9 mouse cellular contexts compared by ENCODE assay signal in the genomic region with DNA sequence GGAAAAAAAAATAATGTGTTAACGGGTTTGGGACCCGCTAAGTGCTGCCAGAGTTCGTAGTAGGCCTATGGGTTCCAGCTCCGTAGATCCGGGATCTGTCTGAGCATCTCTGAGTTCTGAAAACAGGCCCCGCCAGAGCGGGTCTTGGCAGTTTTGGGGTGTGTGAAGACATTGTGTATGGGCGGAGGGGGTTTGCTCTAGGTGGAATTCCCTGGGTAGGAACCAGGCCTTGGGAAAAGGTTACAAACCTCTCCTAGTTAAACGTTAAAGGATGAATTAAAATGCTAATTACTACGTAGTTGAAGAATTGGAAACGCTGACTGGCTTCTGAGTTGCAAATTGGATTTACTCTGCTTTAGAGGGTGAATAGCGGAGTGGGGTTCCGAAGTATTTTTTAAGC. TPM values are rescaled to one million over a fixed set of nuclear protein-coding genes. Genes with fewer than 3 reads are reported as not detected.
DNase-seq lines count a peak whose midpoint lies in the region; ATAC-seq lines count a peak whose summit lies in the region.
"Had no signal": no experiment of that assay in that cellular context is flagged by ENCODE, and none has a peak within 500 bp of the region (broad histone marks: within the 10 kb centered on the region; RNA-seq: fewer than 3 reads in every experiment).

No protein-coding gene starts in this region.

- no peak overlapping the region for H3K9ac ChIP-seq in kidney, embryonic 15.5 days
- H3K9ac ChIP-seq in embryonic facial prominence, embryonic 13.5 days, result 0 out of 2 replicates have a peak overlapping the region, but pooled peaks have one; percentile 27
- H3K9ac ChIP-seq in stomach, embryonic 15.5 days, result no peak overlapping the region

- H3K27me3 ChIP-seq in kidney, embryonic 15.5 days, result peaks cover 99% of the 10 kb centered on the region
- peaks cover 97% of the 10 kb centered on the region for H3K27me3 ChIP-seq in embryonic facial prominence, embryonic 13.5 days
- peaks cover 100% of the 10 kb centered on the region for H3K27me3 ChIP-seq in limb, embryonic 10.5 days (ENCODE audit: low read depth, poor library complexity, severe bottlenecking)
- peaks cover 86% of the 10 kb centered on the region for H3K27me3 ChIP-seq in stomach, embryonic 15.5 days (replicated peaks)

- no peak overlapping the region for H3K27ac ChIP-seq in kidney, embryonic 15.5 days
- no peak overlapping the region for H3K27ac ChIP-seq in embryonic facial prominence, embryonic 13.5 days
- no peak overlapping the region for H3K27ac ChIP-seq in limb, embryonic 10.5 days
- no peak overlapping the region for H3K27ac ChIP-seq in stomach, embryonic 15.5 days

- 0 out of 2 replicates have a peak overlapping the region, but pooled peaks have one; percentile 95 for H3K4me2 ChIP-seq in kidney, embryonic 15.5 days
- peak overlapping the region; percentile 91; the same call in 1 of the 2 replicates for H3K4me2 ChIP-seq in embryonic facial prominence, embryonic 13.5 days
- H3K4me2 ChIP-seq in stomach, embryonic 15.5 days, result no peak overlapping the region

- under 1% methylated on average over 13 of the region's 13 CpGs for WGBS in kidney, embryonic 15.5 days
- 1% methylated on average over 13 of the region's 13 CpGs for WGBS in embryonic facial prominence, embryonic 13.5 days
- under 1% methylated on average over 13 of the region's 13 CpGs for WGBS in limb, embryonic 10.5 days
- 4% methylated on average over 13 of the region's 13 CpGs for WGBS in stomach, embryonic 15.5 days

- ATAC-seq in kidney, embryonic 15.5 days (replicated peaks; ENCODE audit: low FRiP score), result no peak
- no peak for ATAC-seq in embryonic facial prominence, embryonic 13.5 days (ENCODE audit: insufficient number of reproducible peaks, insufficient read depth, low FRiP score, low TSS enrichment, low read depth)
- ATAC-seq in stomach, embryonic 15.5 days (ENCODE audit: insufficient read depth, low FRiP score, low read depth), result no peak

- H3K36me3 ChIP-seq in kidney, embryonic 15.5 days, result no peaks in the 10 kb centered on the region
- H3K36me3 ChIP-seq in embryonic facial prominence, embryonic 13.5 days, result no peaks in the 10 kb centered on the region
- H3K36me3 ChIP-seq in limb, embryonic 10.5 days, result no peaks in the 10 kb centered on the region
- H3K36me3 ChIP-seq in stomach, embryonic 15.5 days, result no peaks in the 10 kb centered on the region

- DNase-seq in kidney, postnatal 36 days, result no peak
- peak; percentile 47 for DNase-seq in limb, embryonic 10.5 days (ENCODE audit: low spot score)
- DNase-seq in spleen, postnatal 10 days (ENCODE audit: low spot score in 2 of 2), result no peak
- no peak for DNase-seq in cerebellum, postnatal 14 days
- no peak for DNase-seq in cerebellum, adult 9-11 months

- H3K4me3 ChIP-seq in kidney, embryonic 15.5 days (replicated peaks), result peak overlapping the region; percentile 55
- H3K4me3 ChIP-seq in embryonic facial prominence, embryonic 13.5 days, result peak overlapping the region; percentile 59
- H3K4me3 ChIP-seq in limb, embryonic 10.5 days, result peak overlapping the region; percentile 65
- 0 out of 2 replicates have a peak overlapping the region, but pooled peaks have one; percentile 54 for H3K4me3 ChIP-seq in stomach, embryonic 15.5 days (replicated peaks)

- peaks cover 36% of the 10 kb centered on the region for H3K4me1 ChIP-seq in kidney, embryonic 15.5 days
- H3K4me1 ChIP-seq in embryonic facial prominence, embryonic 13.5 days, result peaks cover 30% of the 10 kb centered on the region
- H3K4me1 ChIP-seq in limb, embryonic 10.5 days, result peaks cover 39% of the 10 kb centered on the region
- peaks cover 15% of the 10 kb centered on the region for H3K4me1 ChIP-seq in stomach, embryonic 15.5 days

- no peaks in the 10 kb centered on the region for H3K9me3 ChIP-seq in kidney, embryonic 15.5 days (replicated peaks)
- no peaks in the 10 kb centered on the region for H3K9me3 ChIP-seq in embryonic facial prominence, embryonic 13.5 days
- H3K9me3 ChIP-seq in limb, embryonic 10.5 days (replicated peaks), result no peaks in the 10 kb centered on the region
- H3K9me3 ChIP-seq in stomach, embryonic 15.5 days, result no peaks in the 10 kb centered on the region

RNA-seq across cellular contexts. Expression of a gene that starts 1.2 kb away (rescaled TPM):
- 7.9 and 8.0 TPM in 2 replicates for polyA plus RNA-seq in kidney, embryonic 15.5 days (2015; fragmentation: Nextera tagmentation; extraction: Ambion mirVana)
- 16.7 and 22.1 TPM in 2 replicates for polyA plus RNA-seq in embryonic facial prominence, embryonic 13.5 days (2015; fragmentation: Nextera tagmentation; extraction: Ambion mirVana)
- 1.5 and 2.2 TPM in 2 replicates for polyA plus RNA-seq in limb, embryonic 10.5 days (2016; fragmentation: Nextera tagmentation; extraction: Ambion mirVana)
- 2.9 and 5.9 TPM in 2 replicates for polyA plus RNA-seq in stomach, embryonic 15.5 days (2015; fragmentation: Nextera tagmentation; extraction: Ambion mirVana)
- polyA plus RNA-seq: spleen, adult 2 months had no signal
